Mouse (Mus musculus): ENCODE results near the gene Cplx1.

Cplx1 gene

GRCm38 (mm10) chr5:108549489-108550206 is at the start of gene Cplx1:
TSS of gene Cplx1 (minus strand) at chr5:108550024.
- peak in 1 of 2 experiments; percentile 62 for DNase-seq (ENCODE audit: low spot score in 2 of 2)

- DNase-seq (ENCODE audit: low spot score in 2 of 2), result peak; percentile 57 to 74
Measured at GRCm38 (mm10) chr5:108581361-108581891, 31.6 kb upstream of the Cplx1 start.

GRCm38 (mm10) chr5:108573054-108573453 is 23.2 kb upstream of the Cplx1 start:
- no peak for DNase-seq (ENCODE audit: low spot score in 2 of 2)

- no peak for DNase-seq (ENCODE audit: low spot score in 2 of 2)
Measured at GRCm38 (mm10) chr5:108570991-108571390, 21.2 kb upstream of the Cplx1 start.

- DNase-seq (ENCODE audit: low spot score in 2 of 2), result no peak
Measured at GRCm38 (mm10) chr5:108567104-108567503, 17.3 kb upstream of the Cplx1 start.

- no peak for DNase-seq (ENCODE audit: low spot score in 2 of 2)
Measured at GRCm38 (mm10) chr5:108566523-108566922, 16.7 kb upstream of the Cplx1 start.

- DNase-seq (ENCODE audit: low spot score in 2 of 2), result no peak
Measured at GRCm38 (mm10) chr5:108565381-108565780, 15.6 kb upstream of the Cplx1 start.

- no peak for DNase-seq (ENCODE audit: low spot score in 2 of 2)
Measured at GRCm38 (mm10) chr5:108564346-108564745, 14.5 kb upstream of the Cplx1 start.

- DNase-seq (ENCODE audit: low spot score in 2 of 2), result no peak
Measured at GRCm38 (mm10) chr5:108562483-108562882, 12.7 kb upstream of the Cplx1 start.

- no peak for DNase-seq (ENCODE audit: low spot score in 2 of 2)
Measured at GRCm38 (mm10) chr5:108556986-108557385, 7.2 kb upstream of the Cplx1 start.

- DNase-seq (ENCODE audit: low spot score in 2 of 2), result no peak
Measured at GRCm38 (mm10) chr5:108554041-108554440, 4.2 kb upstream of the Cplx1 start.

- DNase-seq (ENCODE audit: low spot score in 2 of 2), result peak in 1 of 2 experiments; percentile 28
Measured at GRCm38 (mm10) chr5:108550207-108550594, 377 bp upstream of the Cplx1 start.

- DNase-seq (ENCODE audit: low spot score in 2 of 2), result no peak
Measured at GRCm38 (mm10) chr5:108549137-108549488, 711 bp downstream of the Cplx1 start.

GRCm38 (mm10) chr5:108547636-108548035 is 2.2 kb downstream of the Cplx1 start:
- DNase-seq (ENCODE audit: low spot score in 2 of 2), result no peak

- DNase-seq (ENCODE audit: low spot score in 2 of 2), result no peak
Measured at GRCm38 (mm10) chr5:108543516-108544291, 6.1 kb downstream of the Cplx1 start.

GRCm38 (mm10) chr5:108534188-108534587 is 15.6 kb downstream of the Cplx1 start:
- DNase-seq (ENCODE audit: low spot score in 2 of 2), result no peak

GRCm38 (mm10) chr5:108522597-108522996 is 27.2 kb downstream of the Cplx1 start:
- peak in 1 of 2 experiments; percentile 49 for DNase-seq (ENCODE audit: low spot score in 2 of 2)

- peak in 1 of 2 experiments; percentile 38 for DNase-seq (ENCODE audit: low spot score in 2 of 2)
Measured at GRCm38 (mm10) chr5:108521896-108522295, 27.9 kb downstream of the Cplx1 start.

- DNase-seq (ENCODE audit: low spot score in 2 of 2), result no peak
Measured at GRCm38 (mm10) chr5:108521016-108521415, 28.8 kb downstream of the Cplx1 start.

- no peak for DNase-seq (ENCODE audit: low spot score in 2 of 2)
Measured at GRCm38 (mm10) chr5:108520153-108520552, 29.7 kb downstream of the Cplx1 start.

GRCm38 (mm10) chr5:108518951-108519350 is 30.9 kb downstream of the Cplx1 start:
- DNase-seq (ENCODE audit: low spot score in 2 of 2), result no peak

- no peak for DNase-seq (ENCODE audit: low spot score in 2 of 2)
Measured at GRCm38 (mm10) chr5:108518106-108518885, 31.5 kb downstream of the Cplx1 start.

Data from left cerebral cortex, adult 9 months (tissue).